Mouse (Mus musculus) MEL (cell line): ENCODE results near the gene Irx3.

ENCODE experiments used
- CTCF ChIP-seq, 3 experiments: IDR thresholded peaks in 2 of 3; conservative IDR thresholded peaks in 1 of 3; 2 replicates each; pipeline ENCODE4 v1.5.1; 2011 to 2012; ENCODE audit warnings: low read length in 3 of 3, low read depth in 2 of 3, mild to moderate bottlenecking in 2 of 3, improper control_type of control experiment in 1 of 3, inconsistent platforms in 1 of 3, mixed read lengths in 1 of 3, moderate library complexity in 1 of 3; ENCODE audit not compliant: control insufficient read depth in 1 of 3, insufficient read depth in 1 of 3, poor library complexity in 1 of 3, severe bottlenecking in 1 of 3
- EP300 ChIP-seq, 2 experiments: IDR thresholded peaks; 2 replicates each; pipeline ENCODE4 v1.6.1; 2011; ENCODE audit warnings: improper control_type of control experiment in 2 of 2, low read length in 2 of 2, low read depth in 1 of 2, mild to moderate bottlenecking in 1 of 2
- MEF2A ChIP-seq: IDR thresholded peaks from 2 replicates; pipeline ENCODE4 v1.6.1; 2014; ENCODE audit warnings: low read depth, mild to moderate bottlenecking, inconsistent platforms, low read length, improper control_type of control experiment; ENCODE audit not compliant: poor library complexity, insufficient replicate concordance, severe bottlenecking; ENCODE audit errors: extremely low read depth
- POLR2A ChIP-seq, 2 experiments: IDR thresholded peaks; 2 replicates each; pipeline ENCODE4 v1.6.1; 2011 to 2012; ENCODE audit warnings: low read length in 2 of 2, mild to moderate bottlenecking in 2 of 2, control low read depth in 1 of 2, improper control_type of control experiment in 1 of 2, low read depth in 1 of 2, moderate library complexity in 1 of 2; ENCODE audit not compliant: control insufficient read depth in 1 of 2, insufficient read depth in 1 of 2, poor library complexity in 1 of 2
- TAL1 ChIP-seq: IDR thresholded peaks from 2 replicates; pipeline ENCODE4 v1.6.1; 2012; ENCODE audit warnings: mild to moderate bottlenecking, inconsistent platforms, low read length, moderate library complexity, mixed read lengths

DNA sequence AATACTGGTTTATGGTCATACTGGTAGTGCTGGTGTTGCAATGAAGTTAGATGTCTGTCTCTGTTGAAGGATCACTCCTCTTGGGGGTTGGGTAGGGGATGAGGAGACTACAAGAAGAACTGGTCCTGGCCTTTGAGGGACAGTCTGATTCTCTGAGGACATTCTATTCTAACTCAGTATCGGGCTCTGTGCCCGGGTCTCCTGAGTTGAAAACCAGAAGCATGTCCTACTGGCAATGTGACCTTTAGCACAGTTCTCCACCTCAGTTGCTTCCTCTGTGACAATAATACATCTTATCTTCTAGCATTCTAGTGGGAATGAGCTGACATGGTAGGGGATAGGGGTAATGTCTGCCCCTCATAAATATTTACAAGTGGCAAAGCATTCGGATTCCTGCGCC, 12.2 kb upstream of the Irx3 start:
- TF ChIP-seq CTCF (IDR thresholded peaks at IDR 0.05 in 2 of 3, conservative IDR thresholded peaks at IDR 0.05 in 1 of 3; ENCODE audit: control insufficient read depth in 1 of 3, insufficient read depth in 1 of 3, low read depth in 2 of 3, low read length in 3 of 3, poor library complexity in 1 of 3, severe bottlenecking in 1 of 3) (no peak), MEF2A (no peak), EP300 (IDR thresholded peaks at IDR 0.05; ENCODE audit: low read depth in 1 of 2, low read length in 2 of 2) (no peak), TAL1 (no peak), POLR2A (IDR thresholded peaks at IDR 0.05; ENCODE audit: control insufficient read depth in 1 of 2, insufficient read depth in 1 of 2, low read depth in 1 of 2, low read length in 2 of 2, poor library complexity in 1 of 2) (no peak)
